Mouse (Mus musculus): ENCODE measurements around the gene B4galnt2.

The B4galnt2 gene

GRCm38 (mm10) chr11:95840694-95841497 is 73.8 kb downstream of the B4galnt2 start:
- no peak for DNase-seq (ENCODE audit: extremely low read depth, low read depth, low spot score)

- DNase-seq (ENCODE audit: extremely low read depth, low read depth, low spot score): no peak
Observed at GRCm38 (mm10) chr11:95838999-95839868, 75.5 kb downstream of the B4galnt2 start.

GRCm38 (mm10) chr11:95838598-95838997 is 76.1 kb downstream of the B4galnt2 start:
- no peak for DNase-seq (ENCODE audit: extremely low read depth, low read depth, low spot score)

- no peak for DNase-seq (ENCODE audit: extremely low read depth, low read depth, low spot score)
Observed at GRCm38 (mm10) chr11:95837059-95837458, 77.6 kb downstream of the B4galnt2 start, which contains the start of gene Gngt2. Gngt2 (plus strand) TSS chr11:95837216.

- no peak for DNase-seq (ENCODE audit: extremely low read depth, low read depth, low spot score)
Observed at GRCm38 (mm10) chr11:95836433-95836832, 78.3 kb downstream of the B4galnt2 start.

- no peak for DNase-seq (ENCODE audit: extremely low read depth, low read depth, low spot score)
Observed at GRCm38 (mm10) chr11:95835832-95836231, 78.9 kb downstream of the B4galnt2 start.

GRCm38 (mm10) chr11:95834742-95835710 is 79.7 kb downstream of the B4galnt2 start:
- no peak for DNase-seq (ENCODE audit: extremely low read depth, low read depth, low spot score)

GRCm38 (mm10) chr11:95834143-95834667 is 80.5 kb downstream of the B4galnt2 start:
- no peak for DNase-seq (ENCODE audit: extremely low read depth, low read depth, low spot score)

GRCm38 (mm10) chr11:95833631-95834142 is 81.0 kb downstream of the B4galnt2 start:
- DNase-seq (ENCODE audit: extremely low read depth, low read depth, low spot score): no peak

- DNase-seq (ENCODE audit: extremely low read depth, low read depth, low spot score): no peak
Observed at GRCm38 (mm10) chr11:95833006-95833570, 81.6 kb downstream of the B4galnt2 start.

- no peak for DNase-seq (ENCODE audit: extremely low read depth, low read depth, low spot score)
Observed at GRCm38 (mm10) chr11:95832129-95833005, 82.3 kb downstream of the B4galnt2 start.

- no peak for DNase-seq (ENCODE audit: extremely low read depth, low read depth, low spot score)
Observed at GRCm38 (mm10) chr11:95831641-95832040, 83.0 kb downstream of the B4galnt2 start.

- DNase-seq (ENCODE audit: extremely low read depth, low read depth, low spot score): no peak
Observed at GRCm38 (mm10) chr11:95831276-95831619, 83.4 kb downstream of the B4galnt2 start.

GRCm38 (mm10) chr11:95830411-95831275 is 84.0 kb downstream of the B4galnt2 start:
- DNase-seq (ENCODE audit: extremely low read depth, low read depth, low spot score): no peak

GRCm38 (mm10) chr11:95829526-95830050 is 85.1 kb downstream of the B4galnt2 start:
- DNase-seq (ENCODE audit: extremely low read depth, low read depth, low spot score): no peak

GRCm38 (mm10) chr11:95828181-95828964 is 86.3 kb downstream of the B4galnt2 start:
- no peak for DNase-seq (ENCODE audit: extremely low read depth, low read depth, low spot score)

GRCm38 (mm10) chr11:95827464-95828085 is 87.1 kb downstream of the B4galnt2 start:
- DNase-seq (ENCODE audit: extremely low read depth, low read depth, low spot score): no peak
